Mouse (Mus musculus) MEL (cell line): Measurements from ENCODE around the gene Ppfibp2. TPM values are rescaled to one million over a fixed set of nuclear protein-coding genes. Genes with fewer than 3 reads are reported as not detected.

Experiments
- DNase-seq: peaks from one replicate; pipeline ENCODE4 v3.0.0; 2011; ENCODE audit warnings: low read depth, low spot score
- H3K27ac ChIP-seq: 2 replicates; pipeline ENCODE4 v1.5.1; 2012; ENCODE audit warnings: low read depth, mild to moderate bottlenecking, control low read depth, low read length, moderate library complexity; ENCODE audit not compliant: control insufficient read depth
- H3K27me3 ChIP-seq, 2 experiments: fragments of 150-350 bp in 1 of 2; sonication (generic) in 1 of 2; 2 replicates each; pipeline ENCODE4 v1.6.1; 2012; ENCODE audit warnings: low read length in 2 of 2, mild to moderate bottlenecking in 2 of 2, improper control_type of control experiment in 1 of 2, moderate library complexity in 1 of 2; ENCODE audit not compliant: insufficient read depth in 2 of 2, control insufficient read depth in 1 of 2
- H3K36me3 ChIP-seq, 2 experiments: 2 replicates each; pipeline ENCODE4 v1.6.1; 2012 to 2014; ENCODE audit warnings: low read length in 2 of 2, improper control_type of control experiment in 1 of 2, inconsistent platforms in 1 of 2, mild to moderate bottlenecking in 1 of 2; ENCODE audit not compliant: insufficient read depth in 2 of 2, control insufficient read depth in 1 of 2
- H3K4me1 ChIP-seq, 2 experiments: fragments of 150-350 bp in 1 of 2; sonication (generic) in 1 of 2; 2 replicates each; pipeline ENCODE4 v1.6.1; 2012; ENCODE audit warnings: low read length in 2 of 2, improper control_type of control experiment in 1 of 2, mild to moderate bottlenecking in 1 of 2; ENCODE audit not compliant: insufficient read depth in 2 of 2, control insufficient read depth in 1 of 2
- H3K4me3 ChIP-seq, 2 experiments: fragments of 150-350 bp in 1 of 2; sonication (generic) in 1 of 2; 2 replicates each; pipeline ENCODE4 v1.5.1; 2012; ENCODE audit warnings: low read depth in 2 of 2, low read length in 2 of 2, mild to moderate bottlenecking in 2 of 2, moderate library complexity in 2 of 2, control low read depth in 1 of 2, improper control_type of control experiment in 1 of 2; ENCODE audit not compliant: control insufficient read depth in 1 of 2, insufficient read depth in 1 of 2
- H3K79me2 ChIP-seq: 2 replicates; pipeline ENCODE4 v1.6.1; 2012; ENCODE audit warnings: mild to moderate bottlenecking, low read length, moderate library complexity; ENCODE audit not compliant: control insufficient read depth, poor library complexity, insufficient read depth
- H3K9ac ChIP-seq: 2 replicates; pipeline ENCODE4 v1.6.1; 2012; ENCODE audit warnings: low read depth, mild to moderate bottlenecking, control low read depth, low read length, moderate library complexity; ENCODE audit not compliant: control insufficient read depth, poor library complexity, severe bottlenecking
- H3K9me3 ChIP-seq: fragments of 150-350 bp; sonication (generic); replicated peaks from 2 replicates; pipeline ENCODE4 v1.6.1; 2012; ENCODE audit warnings: mild to moderate bottlenecking, low read length, improper control_type of control experiment, moderate library complexity; ENCODE audit not compliant: insufficient read depth
- CHD2 ChIP-seq: IDR thresholded peaks from 2 replicates; pipeline ENCODE4 v1.6.1; 2011; ENCODE audit warnings: low read length, improper control_type of control experiment
- E2F4 ChIP-seq: IDR thresholded peaks from 2 replicates; pipeline ENCODE4 v1.6.1; 2011; ENCODE audit warnings: low read depth, low read length, improper control_type of control experiment, borderline replicate concordance
- ELF1 ChIP-seq: IDR thresholded peaks from 2 replicates; pipeline ENCODE4 v1.6.1; 2014; ENCODE audit warnings: low read depth, mild to moderate bottlenecking, inconsistent platforms, low read length, improper control_type of control experiment, moderate library complexity
- EP300 ChIP-seq, 2 experiments: IDR thresholded peaks; 2 replicates each; pipeline ENCODE4 v1.6.1; 2011; ENCODE audit warnings: improper control_type of control experiment in 2 of 2, low read length in 2 of 2, low read depth in 1 of 2, mild to moderate bottlenecking in 1 of 2
- GATA1 ChIP-seq: IDR thresholded peaks from 2 replicates; pipeline ENCODE4 v1.6.1; 2011; ENCODE audit warnings: low read depth, low read length, improper control_type of control experiment
- JUND ChIP-seq: IDR thresholded peaks from 2 replicates; pipeline ENCODE4 v1.6.1; 2011; ENCODE audit warnings: low read depth, mild to moderate bottlenecking, improper control_type of control experiment, low read length
- KAT2A ChIP-seq: conservative IDR thresholded peaks from 2 replicates; pipeline ENCODE4 v1.6.1; 2012; ENCODE audit warnings: low read depth, low read length, improper control_type of control experiment, inconsistent platforms
- MAFK ChIP-seq: IDR thresholded peaks from 2 replicates; pipeline ENCODE4 v1.6.1; 2011; ENCODE audit warnings: low read depth, mild to moderate bottlenecking, low read length, improper control_type of control experiment, borderline replicate concordance
- MAZ ChIP-seq: IDR thresholded peaks from 2 replicates; pipeline ENCODE4 v1.6.1; 2012; ENCODE audit warnings: low read depth, mild to moderate bottlenecking, inconsistent platforms, low read length, improper control_type of control experiment
- MXI1 ChIP-seq: IDR thresholded peaks from 2 replicates; pipeline ENCODE4 v1.6.1; 2011; ENCODE audit warnings: mild to moderate bottlenecking, low read depth, low read length, improper control_type of control experiment
- MYC ChIP-seq: IDR thresholded peaks from 2 replicates; pipeline ENCODE4 v1.6.1; 2011; ENCODE audit warnings: low read depth, mild to moderate bottlenecking, low read length, improper control_type of control experiment, moderate library complexity
- NELFE ChIP-seq: IDR thresholded peaks from 2 replicates; pipeline ENCODE4 v1.6.1; 2011; ENCODE audit warnings: low read depth, low read length, improper control_type of control experiment
- NRF1 ChIP-seq: IDR thresholded peaks from 2 replicates; pipeline ENCODE4 v1.6.1; 2014; ENCODE audit warnings: low read depth, mild to moderate bottlenecking, inconsistent platforms, low read length, improper control_type of control experiment, moderate library complexity; ENCODE audit not compliant: poor library complexity, insufficient read depth, severe bottlenecking
- POLR2AphosphoS2 ChIP-seq: IDR thresholded peaks from 2 replicates; pipeline ENCODE4 v1.6.1; 2011; ENCODE audit warnings: low read length, improper control_type of control experiment
- POLR2AphosphoS5 ChIP-seq: IDR thresholded peaks from 2 replicates; pipeline ENCODE4 v1.6.1; 2012; ENCODE audit warnings: low read depth, borderline replicate concordance, mild to moderate bottlenecking, inconsistent platforms, low read length, moderate library complexity, mixed read lengths
- RAD21 ChIP-seq: IDR thresholded peaks from 2 replicates; pipeline ENCODE4 v1.6.1; 2011; ENCODE audit warnings: mild to moderate bottlenecking, low read depth, low read length, improper control_type of control experiment
- RCOR1 ChIP-seq: IDR thresholded peaks from 2 replicates; pipeline ENCODE4 v1.6.1; 2012; ENCODE audit warnings: low read depth, mild to moderate bottlenecking, inconsistent platforms, low read length, improper control_type of control experiment
- SIN3A ChIP-seq: IDR thresholded peaks from 2 replicates; pipeline ENCODE4 v1.6.1; 2012; ENCODE audit warnings: low read length, improper control_type of control experiment, inconsistent platforms
- SMC3 ChIP-seq: IDR thresholded peaks from 2 replicates; pipeline ENCODE4 v1.6.1; 2011; ENCODE audit warnings: low read depth, low read length, improper control_type of control experiment
- TBP ChIP-seq: IDR thresholded peaks from 2 replicates; pipeline ENCODE4 v1.8.0; 2011; ENCODE audit warnings: low read depth, low read length, improper control_type of control experiment
- TCF12 ChIP-seq: IDR thresholded peaks from 2 replicates; pipeline ENCODE4 v1.6.1; 2014; ENCODE audit warnings: low read depth, mild to moderate bottlenecking, inconsistent platforms, low read length, improper control_type of control experiment, moderate library complexity
- UBTF ChIP-seq: IDR thresholded peaks from 2 replicates; pipeline ENCODE4 v1.6.1; 2012; ENCODE audit warnings: low read depth, mild to moderate bottlenecking, inconsistent platforms, low read length, improper control_type of control experiment, moderate library complexity, borderline replicate concordance; ENCODE audit not compliant: insufficient read depth
- USF1 ChIP-seq: IDR thresholded peaks from 2 replicates; pipeline ENCODE4 v1.6.1; 2014; ENCODE audit warnings: low read depth, mild to moderate bottlenecking, inconsistent platforms, low read length, improper control_type of control experiment, moderate library complexity
- USF2 ChIP-seq, 2 experiments: IDR thresholded peaks; 2 replicates each; pipeline ENCODE4 v1.6.1; 2011 to 2012; ENCODE audit warnings: improper control_type of control experiment in 2 of 2, low read length in 2 of 2, borderline replicate concordance in 1 of 2, inconsistent platforms in 1 of 2, low read depth in 1 of 2, mild to moderate bottlenecking in 1 of 2; ENCODE audit not compliant: insufficient read depth in 1 of 2
- ZC3H11A ChIP-seq: IDR thresholded peaks from 2 replicates; pipeline ENCODE4 v1.6.1; 2012; ENCODE audit warnings: low read depth, mild to moderate bottlenecking, inconsistent platforms, low read length, improper control_type of control experiment
- ZMIZ1 ChIP-seq: IDR thresholded peaks from 2 replicates; pipeline ENCODE4 v1.6.1; 2012; ENCODE audit warnings: low read depth, mild to moderate bottlenecking, inconsistent platforms, low read length, improper control_type of control experiment, moderate library complexity
- ZNF384 ChIP-seq: IDR thresholded peaks from 2 replicates; pipeline ENCODE4 v1.6.1; 2012; ENCODE audit warnings: low read depth, mild to moderate bottlenecking, inconsistent platforms, low read length, improper control_type of control experiment
- polyA plus RNA-seq, 2 experiments: library from polyadenylated mRNA; stranded (reverse) in 1 of 2; unstranded in 1 of 2; fragments of >175 nt in 1 of 2; fragments of >200 nt in 1 of 2; gene quantifications; 2 replicates each; pipeline versions ENCODE4 v1.2.1 to v1.2.4; 2012; ENCODE audit warnings: low replicate concordance in 2 of 2, low read depth in 1 of 2; ENCODE audit not compliant: insufficient read length in 2 of 2, insufficient read depth in 1 of 2, missing spikeins in 1 of 2
- total RNA-seq: library from RNA; depleted of rRNA; stranded (reverse); fragments of 300-350 nt; gene quantifications from 2 replicates; pipeline ENCODE4 v1.2.3, GENCODE M21; 2012

Gene Ppfibp2
- total and polyA plus RNA-seq, 3 experiments: not detected

DNA sequence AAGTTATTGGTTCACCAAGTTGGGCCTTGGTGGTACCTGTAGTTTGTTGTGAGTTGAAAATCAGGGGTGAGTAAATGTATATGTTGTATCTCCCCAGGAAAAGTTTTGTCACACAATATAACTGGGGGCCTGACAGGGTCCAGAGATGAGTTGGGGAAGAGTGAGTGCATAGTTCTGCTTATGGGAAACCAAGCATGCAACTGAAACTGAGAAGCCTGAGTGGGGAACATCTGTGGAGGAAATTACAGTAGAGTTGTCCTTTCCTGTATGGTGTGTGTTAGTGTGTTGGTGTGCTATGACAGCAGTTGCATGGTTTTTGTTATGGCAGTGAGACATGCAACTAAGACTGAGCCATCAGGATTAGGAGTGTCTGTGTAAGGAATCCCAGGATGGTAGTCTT lies 33.4 kb downstream of the Ppfibp2 start:
- DNase-seq: no peak
- no peak overlapping the region for H3K4me3 ChIP-seq
- no peaks in the 10 kb centered on the region for H3K9me3 ChIP-seq
- H3K27ac ChIP-seq: no peak overlapping the region
- H3K36me3 ChIP-seq: no peaks in the 10 kb centered on the region
- no peaks in the 10 kb centered on the region for H3K4me1 ChIP-seq
- TF ChIP-seq RCOR1 (no peak), SIN3A (no peak), CHD2 (no peak), MAFK (no peak), ZC3H11A (no peak), E2F4 (no peak), TBP (no peak), UBTF (no peak), MAZ (no peak), ZNF384 (no peak), MYC (no peak), KAT2A (no peak), MXI1 (no peak), NRF1 (no peak), JUND (no peak), RAD21 (no peak), TCF12 (no peak)
- no peaks in the 10 kb centered on the region for H3K27me3 ChIP-seq
- no peaks in the 10 kb centered on the region for H3K79me2 ChIP-seq
- H3K9ac ChIP-seq: no peak overlapping the region

DNA sequence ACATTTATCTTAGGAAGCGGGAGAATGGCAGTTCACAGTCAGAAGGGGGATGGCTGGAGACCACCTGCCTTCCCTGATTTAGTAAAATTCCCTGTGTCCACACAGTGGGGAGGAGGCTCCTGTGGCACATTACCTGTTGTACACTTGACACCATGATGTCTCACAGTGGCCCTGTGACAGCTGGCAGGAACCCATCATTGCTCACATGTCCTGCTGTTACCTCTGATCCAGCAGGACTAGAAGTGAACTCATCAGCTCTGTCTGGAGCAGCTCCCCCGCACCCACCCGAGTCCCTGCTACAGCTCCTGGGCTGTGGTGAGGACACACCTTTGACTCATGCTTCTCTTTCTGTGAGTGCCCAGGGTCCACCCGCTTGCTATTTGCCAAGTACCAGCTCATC lies 38.2 kb downstream of the Ppfibp2 start:
- Histone ChIP-seq H3K4me1 (no peaks in the 10 kb centered on the region), H3K4me3 (no peak overlapping the region), H3K9ac (no peak overlapping the region), H3K27me3 (no peaks in the 10 kb centered on the region), H3K36me3 (no peaks in the 10 kb centered on the region), H3K27ac (no peak overlapping the region), H3K79me2 (no peaks in the 10 kb centered on the region), H3K9me3 (no peaks in the 10 kb centered on the region)
- TF ChIP-seq KAT2A (no peak), UBTF (no peak), POLR2AphosphoS5 (no peak), USF1 (no peak), ZNF384 (no peak), RAD21 (no peak), GATA1 (no peak), ZMIZ1 (no peak), NELFE (no peak), USF2 (IDR thresholded peaks at IDR 0.05; ENCODE audit: borderline replicate concordance in 1 of 2, insufficient read depth in 1 of 2, low read depth in 1 of 2, low read length in 2 of 2) (no peak), EP300 (IDR thresholded peaks at IDR 0.05; ENCODE audit: low read depth in 1 of 2, low read length in 2 of 2) (no peak), ELF1 (no peak), ZC3H11A (no peak), SMC3 (no peak), POLR2AphosphoS2 (no peak)
- no peak for DNase-seq
